Mouse (Mus musculus): ENCODE results near the gene Kif3c. TPM values are rescaled to one million over a fixed set of nuclear protein-coding genes. Genes with fewer than 3 reads are reported as not detected.

The Kif3c gene
- 5.9 and 8.7 TPM in 2 replicates for polyA plus RNA-seq (2014; fragmentation: Nextera tagmentation; extraction: Ambion mirVana)

GRCm38 (mm10) chr12:3364508-3365448, at the start of gene Kif3c:
Kif3c (plus strand) TSS chr12:3365132.
- Histone ChIP-seq H3K4me3 (ENCODE audit: low read depth, low read length) (peak within 1 kb of the TSS; percentile 81), H3K4me2 (peak within 1 kb of the TSS; percentile 72), H3K9me3 (replicated peaks; ENCODE audit: control insufficient read depth, low read length) (0 out of 2 replicates have a peak, but pooled peaks cover 4% of the 10 kb centered on the region), H3K4me1 (ENCODE audit: control insufficient read depth, insufficient read depth, low read length) (peaks cover 5% of the 10 kb centered on the region; the same call in 1 of the 2 replicates), H3K27ac (ENCODE audit: low read depth, low read length) (peak within 1 kb of the TSS; percentile 67), H3K27me3 (ENCODE audit: control insufficient read depth, insufficient read depth, low read length) (no peaks in the 10 kb centered on the region), H3K36me3 (ENCODE audit: control insufficient read depth, insufficient read depth, low read length) (peaks cover 3% of the 10 kb centered on the region; the same call in 1 of the 2 replicates), H3K9ac (ENCODE audit: low read depth, low read length) (peak within 1 kb of the TSS; percentile 79)
- WGBS (ENCODE audit: insufficient replicate concordance), result 8% methylated on average over 45 of the region's 48 CpGs
- peak; percentile 77 for ATAC-seq (replicated peaks; ENCODE audit: insufficient number of reproducible peaks, low FRiP score, low TSS enrichment)

DNA sequence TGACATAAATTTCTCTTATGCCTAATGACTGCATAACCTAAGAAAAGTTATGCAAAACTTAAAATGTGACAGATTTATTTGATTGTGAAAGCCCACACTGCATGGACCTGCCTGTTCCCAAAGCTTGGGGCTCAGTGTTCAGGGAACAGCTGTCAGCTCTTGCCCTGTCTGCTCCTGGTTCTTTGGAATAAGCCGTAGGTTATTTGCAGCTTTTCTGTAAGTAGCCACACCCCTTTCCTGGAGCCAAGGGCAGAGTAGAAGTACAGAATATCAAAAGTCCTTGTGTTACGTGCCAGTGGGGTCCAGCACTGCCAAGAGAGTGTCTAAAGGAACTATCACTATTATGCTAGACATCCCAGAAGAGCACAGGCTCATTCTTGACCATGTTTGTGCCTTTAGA, 48.8 kb upstream of the Kif3c start:
- WGBS (ENCODE audit: insufficient replicate concordance), result 48% methylated on average over 2 of the region's 2 CpGs
- Histone ChIP-seq H3K9me3 (replicated peaks; ENCODE audit: control insufficient read depth, low read length) (no peaks in the 10 kb centered on the region), H3K27me3 (ENCODE audit: control insufficient read depth, insufficient read depth, low read length) (no peaks in the 10 kb centered on the region), H3K36me3 (ENCODE audit: control insufficient read depth, insufficient read depth, low read length) (no peaks in the 10 kb centered on the region), H3K4me1 (ENCODE audit: control insufficient read depth, insufficient read depth, low read length) (no peaks in the 10 kb centered on the region), H3K9ac (ENCODE audit: low read depth, low read length) (no peak overlapping the region), H3K27ac (ENCODE audit: low read depth, low read length) (no peak overlapping the region), H3K4me2 (no peak overlapping the region), H3K4me3 (ENCODE audit: low read depth, low read length) (no peak overlapping the region)
- no peak for ATAC-seq (replicated peaks; ENCODE audit: insufficient number of reproducible peaks, low FRiP score, low TSS enrichment)

- H3K36me3 ChIP-seq (ENCODE audit: control insufficient read depth, insufficient read depth, low read length), result no peaks in the 10 kb centered on the region
- no peaks in the 10 kb centered on the region for H3K27me3 ChIP-seq (ENCODE audit: control insufficient read depth, insufficient read depth, low read length)
- H3K4me3 ChIP-seq (ENCODE audit: low read depth, low read length), result no peak overlapping the region
- 59% methylated on average over 3 of the region's 3 CpGs for WGBS (ENCODE audit: insufficient replicate concordance)
- ATAC-seq (replicated peaks; ENCODE audit: insufficient number of reproducible peaks, low FRiP score, low TSS enrichment), result no peak
- H3K4me2 ChIP-seq, result no peak overlapping the region
- no peaks in the 10 kb centered on the region for H3K9me3 ChIP-seq (replicated peaks; ENCODE audit: control insufficient read depth, low read length)
- no peak overlapping the region for H3K27ac ChIP-seq (ENCODE audit: low read depth, low read length)
- H3K9ac ChIP-seq (ENCODE audit: low read depth, low read length), result no peak overlapping the region
- H3K4me1 ChIP-seq (ENCODE audit: control insufficient read depth, insufficient read depth, low read length), result no peaks in the 10 kb centered on the region
Observed at GRCm38 (mm10) chr12:3316937-3317336, 48.0 kb upstream of the Kif3c start.

DNA sequence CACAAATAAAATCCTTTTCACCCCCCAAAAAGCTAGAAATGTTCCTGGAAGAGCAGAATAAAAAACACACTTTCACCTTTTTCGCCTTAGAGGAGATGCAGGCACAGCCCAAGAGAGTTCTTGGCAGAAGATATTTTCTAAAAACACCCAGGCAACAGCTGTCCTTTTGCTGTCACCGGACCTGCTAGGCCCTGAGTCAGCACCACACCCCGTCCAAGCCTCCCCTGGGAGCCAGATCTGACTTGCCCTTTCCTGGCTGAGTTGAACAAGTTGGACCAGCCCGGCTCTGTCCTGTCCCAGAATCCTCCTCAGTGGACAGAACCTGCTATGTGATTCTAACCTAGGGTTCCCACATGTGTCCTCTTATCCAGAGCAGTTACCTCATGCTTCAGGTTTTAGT, 45.6 kb upstream of the Kif3c start:
- Histone ChIP-seq H3K4me1 (ENCODE audit: control insufficient read depth, insufficient read depth, low read length) (no peaks in the 10 kb centered on the region), H3K4me2 (no peak overlapping the region), H3K36me3 (ENCODE audit: control insufficient read depth, insufficient read depth, low read length) (no peaks in the 10 kb centered on the region), H3K27me3 (ENCODE audit: control insufficient read depth, insufficient read depth, low read length) (no peaks in the 10 kb centered on the region), H3K9me3 (replicated peaks; ENCODE audit: control insufficient read depth, low read length) (no peaks in the 10 kb centered on the region), H3K9ac (ENCODE audit: low read depth, low read length) (no peak overlapping the region), H3K4me3 (ENCODE audit: low read depth, low read length) (no peak overlapping the region), H3K27ac (ENCODE audit: low read depth, low read length) (no peak overlapping the region)
- no peak for ATAC-seq (replicated peaks; ENCODE audit: insufficient number of reproducible peaks, low FRiP score, low TSS enrichment)
- 65% methylated on average over 4 of the region's 4 CpGs for WGBS (ENCODE audit: insufficient replicate concordance)

DNA sequence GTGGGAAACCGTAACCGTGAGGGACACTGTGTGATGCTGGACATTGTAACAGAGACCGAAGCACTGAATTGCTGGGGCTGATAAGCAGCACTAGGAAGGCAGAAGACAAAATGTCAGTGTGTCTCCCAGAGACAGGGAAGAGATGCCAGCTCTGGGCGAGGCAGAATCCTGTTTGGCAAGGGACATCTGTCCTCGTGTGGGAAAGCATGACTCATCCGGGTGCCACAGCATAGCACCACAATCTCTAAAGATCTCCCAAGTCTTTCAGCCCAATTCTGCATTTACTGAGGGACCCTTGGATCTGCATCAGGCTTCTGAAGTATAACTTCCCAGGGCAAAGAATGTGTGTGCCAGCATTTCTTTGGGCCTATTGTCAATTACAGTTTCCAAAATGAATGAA, 41.7 kb upstream of the Kif3c start:
- 55% methylated on average over 6 of the region's 6 CpGs for WGBS (ENCODE audit: insufficient replicate concordance)

DNA sequence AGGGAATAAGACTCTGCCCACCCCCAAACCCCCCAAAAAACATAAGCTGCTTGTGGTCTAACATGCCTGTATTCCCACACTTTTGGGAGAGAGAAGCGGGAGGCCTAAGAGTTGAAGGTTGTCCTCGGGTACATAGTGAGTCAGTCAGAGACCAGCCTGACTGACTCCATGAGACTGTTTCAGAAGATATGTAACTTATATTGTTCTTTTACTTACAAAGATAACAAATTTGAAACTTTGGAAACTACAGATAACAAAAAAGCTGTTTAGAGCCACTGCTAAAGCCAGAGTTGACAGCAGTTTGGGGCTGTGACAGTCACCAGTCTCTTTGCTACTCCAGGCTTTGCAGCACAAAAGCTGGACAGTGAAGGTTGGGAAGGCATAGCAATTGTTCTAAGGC, 39.7 kb upstream of the Kif3c start:
- H3K4me1 ChIP-seq (ENCODE audit: control insufficient read depth, insufficient read depth, low read length), result no peaks in the 10 kb centered on the region
- no peaks in the 10 kb centered on the region for H3K9me3 ChIP-seq (replicated peaks; ENCODE audit: control insufficient read depth, low read length)
- H3K4me3 ChIP-seq (ENCODE audit: low read depth, low read length), result no peak overlapping the region
- 75% methylated on average over 2 of the region's 2 CpGs for WGBS (ENCODE audit: insufficient replicate concordance)
- H3K36me3 ChIP-seq (ENCODE audit: control insufficient read depth, insufficient read depth, low read length), result no peaks in the 10 kb centered on the region
- H3K27me3 ChIP-seq (ENCODE audit: control insufficient read depth, insufficient read depth, low read length), result no peaks in the 10 kb centered on the region
- H3K4me2 ChIP-seq, result no peak overlapping the region
- no peak overlapping the region for H3K27ac ChIP-seq (ENCODE audit: low read depth, low read length)
- no peak for ATAC-seq (replicated peaks; ENCODE audit: insufficient number of reproducible peaks, low FRiP score, low TSS enrichment)
- H3K9ac ChIP-seq (ENCODE audit: low read depth, low read length), result no peak overlapping the region

More for the DNA sequence above, 41.7 kb upstream of the Kif3c start:
- H3K4me1 ChIP-seq (ENCODE audit: control insufficient read depth, insufficient read depth, low read length), result no peaks in the 10 kb centered on the region
- H3K4me3 ChIP-seq (ENCODE audit: low read depth, low read length), result no peak overlapping the region
- ATAC-seq (replicated peaks; ENCODE audit: insufficient number of reproducible peaks, low FRiP score, low TSS enrichment), result no peak
- no peak overlapping the region for H3K9ac ChIP-seq (ENCODE audit: low read depth, low read length)
- no peaks in the 10 kb centered on the region for H3K27me3 ChIP-seq (ENCODE audit: control insufficient read depth, insufficient read depth, low read length)
- no peak overlapping the region for H3K4me2 ChIP-seq
- no peaks in the 10 kb centered on the region for H3K36me3 ChIP-seq (ENCODE audit: control insufficient read depth, insufficient read depth, low read length)
- H3K27ac ChIP-seq (ENCODE audit: low read depth, low read length), result no peak overlapping the region
- H3K9me3 ChIP-seq (replicated peaks; ENCODE audit: control insufficient read depth, low read length), result no peaks in the 10 kb centered on the region

DNA sequence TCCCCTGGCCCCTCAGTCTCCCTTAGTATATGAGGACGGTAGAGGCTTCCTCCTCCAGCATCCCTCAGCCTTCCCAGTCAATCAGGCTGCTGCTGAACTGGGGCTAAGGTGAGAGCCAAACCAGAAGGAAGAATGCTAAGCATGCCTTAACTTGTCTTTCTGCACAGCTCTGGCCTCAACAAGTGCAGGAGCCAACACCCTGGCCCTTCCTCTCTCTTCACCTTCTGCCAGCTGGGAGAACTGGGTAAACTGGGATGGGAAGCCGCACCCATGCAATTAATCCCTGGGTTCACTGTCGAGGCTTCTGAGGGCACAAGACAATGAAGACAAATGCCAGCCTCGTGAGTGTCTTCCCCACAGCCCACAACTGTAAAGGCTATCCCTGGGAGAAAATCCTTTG, 35.3 kb upstream of the Kif3c start:
- 73% methylated on average over 4 of the region's 4 CpGs for WGBS (ENCODE audit: insufficient replicate concordance)
- H3K4me2 ChIP-seq, result no peak overlapping the region
- no peak for ATAC-seq (replicated peaks; ENCODE audit: insufficient number of reproducible peaks, low FRiP score, low TSS enrichment)
- no peaks in the 10 kb centered on the region for H3K27me3 ChIP-seq (ENCODE audit: control insufficient read depth, insufficient read depth, low read length)
- H3K9me3 ChIP-seq (replicated peaks; ENCODE audit: control insufficient read depth, low read length), result no peaks in the 10 kb centered on the region
- no peak overlapping the region for H3K4me3 ChIP-seq (ENCODE audit: low read depth, low read length)
- no peak overlapping the region for H3K9ac ChIP-seq (ENCODE audit: low read depth, low read length)
- H3K27ac ChIP-seq (ENCODE audit: low read depth, low read length), result no peak overlapping the region
- H3K4me1 ChIP-seq (ENCODE audit: control insufficient read depth, insufficient read depth, low read length), result no peaks in the 10 kb centered on the region
- H3K36me3 ChIP-seq (ENCODE audit: control insufficient read depth, insufficient read depth, low read length), result no peaks in the 10 kb centered on the region

GRCm38 (mm10) chr12:3338931-3339330, 26.0 kb upstream of the Kif3c start:
- no peak for ATAC-seq (replicated peaks; ENCODE audit: insufficient number of reproducible peaks, low FRiP score, low TSS enrichment)
- Histone ChIP-seq H3K9me3 (replicated peaks; ENCODE audit: control insufficient read depth, low read length) (no peaks in the 10 kb centered on the region), H3K4me1 (ENCODE audit: control insufficient read depth, insufficient read depth, low read length) (no peaks in the 10 kb centered on the region), H3K4me3 (ENCODE audit: low read depth, low read length) (no peak overlapping the region), H3K4me2 (no peak overlapping the region), H3K9ac (ENCODE audit: low read depth, low read length) (no peak overlapping the region), H3K36me3 (ENCODE audit: control insufficient read depth, insufficient read depth, low read length) (no peaks in the 10 kb centered on the region), H3K27ac (ENCODE audit: low read depth, low read length) (no peak overlapping the region), H3K27me3 (ENCODE audit: control insufficient read depth, insufficient read depth, low read length) (no peaks in the 10 kb centered on the region)
- 58% methylated on average over 1 of the region's 1 CpGs for WGBS (ENCODE audit: insufficient replicate concordance)

DNA sequence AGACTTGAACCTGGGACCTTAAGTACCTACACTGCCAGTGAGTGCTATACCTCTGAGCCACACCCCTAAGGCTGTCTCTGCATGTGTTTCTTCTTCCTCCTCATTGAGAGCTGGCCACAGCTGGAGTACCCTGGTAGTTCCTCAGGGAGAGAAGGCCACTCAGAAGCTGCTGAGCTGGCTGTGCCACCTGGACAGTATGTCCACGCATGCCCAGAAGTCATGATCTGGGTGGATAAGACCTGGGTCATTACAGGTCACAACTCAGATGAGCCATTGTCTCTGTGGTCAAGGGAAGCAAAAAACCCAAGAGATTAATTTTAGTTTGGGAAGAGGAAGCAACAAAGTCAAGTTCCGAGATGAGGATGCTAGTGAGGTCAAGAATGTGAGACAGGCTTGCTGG, 20.8 kb upstream of the Kif3c start:
- H3K4me3 ChIP-seq (ENCODE audit: low read depth, low read length), result no peak overlapping the region
- no peaks in the 10 kb centered on the region for H3K27me3 ChIP-seq (ENCODE audit: control insufficient read depth, insufficient read depth, low read length)
- WGBS (ENCODE audit: insufficient replicate concordance), result 67% methylated on average over 2 of the region's 2 CpGs
- no peaks in the 10 kb centered on the region for H3K9me3 ChIP-seq (replicated peaks; ENCODE audit: control insufficient read depth, low read length)
- H3K9ac ChIP-seq (ENCODE audit: low read depth, low read length), result no peak overlapping the region
- no peak overlapping the region for H3K27ac ChIP-seq (ENCODE audit: low read depth, low read length)
- ATAC-seq (replicated peaks; ENCODE audit: insufficient number of reproducible peaks, low FRiP score, low TSS enrichment), result no peak
- no peaks in the 10 kb centered on the region for H3K36me3 ChIP-seq (ENCODE audit: control insufficient read depth, insufficient read depth, low read length)
- no peak overlapping the region for H3K4me2 ChIP-seq
- no peaks in the 10 kb centered on the region for H3K4me1 ChIP-seq (ENCODE audit: control insufficient read depth, insufficient read depth, low read length)
